Mouse (Mus musculus): ENCODE results near the gene Lrp6.

Lrp6 gene

GRCm38 (mm10) chr6:134575288-134575741 is 8.6 kb upstream of the Lrp6 start:
- no peak for DNase-seq (ENCODE audit: low read depth, low spot score)

GRCm38 (mm10) chr6:134567986-134568556 is 1.3 kb upstream of the Lrp6 start:
- no peak for DNase-seq (ENCODE audit: low read depth, low spot score)

DNA sequence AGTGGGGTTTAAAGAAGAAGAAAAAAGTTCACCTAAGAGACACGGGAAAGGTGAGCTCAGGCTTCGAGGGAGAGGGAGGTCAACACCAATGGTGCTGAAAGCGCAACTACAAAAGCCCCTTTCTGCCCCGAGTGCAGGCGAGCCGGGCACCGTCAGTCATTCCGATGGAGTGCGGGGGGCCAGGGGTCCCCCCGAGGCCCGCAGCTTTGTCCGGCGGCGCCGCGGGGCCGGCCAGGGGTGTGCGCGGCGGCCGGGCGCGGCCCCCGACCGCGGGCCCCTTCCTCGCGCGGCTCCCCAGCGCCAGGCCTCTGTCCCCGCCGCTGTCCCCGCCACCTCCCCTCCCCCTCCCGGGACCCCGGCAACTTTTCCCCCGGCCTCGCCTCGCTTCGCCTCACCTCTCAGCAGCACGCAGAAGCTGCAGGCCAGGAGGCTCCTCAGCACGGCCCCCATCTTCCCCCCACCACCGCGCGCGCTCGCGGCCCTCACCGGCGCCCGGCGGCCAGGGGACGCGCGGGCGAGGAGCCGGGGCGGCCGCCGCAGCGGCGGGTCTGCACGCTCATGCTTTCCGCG is 432 bp downstream of the Lrp6 start:
- peak; percentile 15 for DNase-seq (ENCODE audit: low read depth, low spot score)

- DNase-seq (ENCODE audit: low read depth, low spot score) = peak; percentile 21
These were observed 1.0 kb downstream of the Lrp6 start for GRCm38 (mm10) chr6:134565606-134566247.

DNA sequence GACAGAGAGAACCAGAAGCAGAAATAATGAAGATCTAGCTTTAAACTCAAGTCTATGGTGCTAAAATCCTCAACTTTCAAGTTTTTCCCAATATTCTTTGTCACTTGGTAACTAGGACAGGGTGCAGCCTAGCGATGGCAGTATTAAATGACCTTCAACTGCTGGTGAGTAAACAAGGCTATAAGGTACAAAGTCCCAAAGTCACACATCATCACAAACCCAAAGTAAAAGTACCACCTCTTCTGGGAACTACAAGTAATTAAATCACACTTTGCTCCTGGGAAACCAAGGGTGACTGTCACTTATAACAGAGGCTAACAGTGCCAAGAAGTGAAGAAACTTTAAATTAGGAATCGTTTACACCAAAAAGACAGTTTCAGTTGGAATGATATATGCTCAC is 2.2 kb downstream of the Lrp6 start:
- no peak for DNase-seq (ENCODE audit: low read depth, low spot score)

GRCm38 (mm10) chr6:134559635-134560034 is 7.1 kb downstream of the Lrp6 start:
- no peak for DNase-seq (ENCODE audit: low read depth, low spot score)

- peak; percentile 31 for DNase-seq (ENCODE audit: low read depth, low spot score)
These were observed 8.1 kb downstream of the Lrp6 start for GRCm38 (mm10) chr6:134558546-134559129.

DNA sequence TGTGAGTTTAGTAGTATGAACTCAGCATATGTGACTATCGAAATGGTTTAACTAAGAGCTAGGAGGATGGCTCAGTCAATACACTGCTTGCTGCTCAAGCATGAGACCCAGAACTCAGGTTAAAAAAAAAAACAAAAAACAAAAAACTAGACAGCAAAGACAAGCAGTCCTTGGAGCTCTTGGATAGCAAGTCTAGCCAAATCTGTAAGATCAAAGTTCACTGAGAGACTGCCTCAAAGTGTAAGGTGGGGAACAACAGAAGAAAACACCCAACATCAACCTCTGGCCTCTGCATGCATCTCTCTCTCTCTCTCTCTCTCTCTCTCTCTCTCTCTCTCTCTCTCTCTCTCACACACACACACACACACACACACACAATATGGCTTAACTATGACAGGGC is 9.7 kb downstream of the Lrp6 start:
- DNase-seq (ENCODE audit: low read depth, low spot score) = no peak

DNA sequence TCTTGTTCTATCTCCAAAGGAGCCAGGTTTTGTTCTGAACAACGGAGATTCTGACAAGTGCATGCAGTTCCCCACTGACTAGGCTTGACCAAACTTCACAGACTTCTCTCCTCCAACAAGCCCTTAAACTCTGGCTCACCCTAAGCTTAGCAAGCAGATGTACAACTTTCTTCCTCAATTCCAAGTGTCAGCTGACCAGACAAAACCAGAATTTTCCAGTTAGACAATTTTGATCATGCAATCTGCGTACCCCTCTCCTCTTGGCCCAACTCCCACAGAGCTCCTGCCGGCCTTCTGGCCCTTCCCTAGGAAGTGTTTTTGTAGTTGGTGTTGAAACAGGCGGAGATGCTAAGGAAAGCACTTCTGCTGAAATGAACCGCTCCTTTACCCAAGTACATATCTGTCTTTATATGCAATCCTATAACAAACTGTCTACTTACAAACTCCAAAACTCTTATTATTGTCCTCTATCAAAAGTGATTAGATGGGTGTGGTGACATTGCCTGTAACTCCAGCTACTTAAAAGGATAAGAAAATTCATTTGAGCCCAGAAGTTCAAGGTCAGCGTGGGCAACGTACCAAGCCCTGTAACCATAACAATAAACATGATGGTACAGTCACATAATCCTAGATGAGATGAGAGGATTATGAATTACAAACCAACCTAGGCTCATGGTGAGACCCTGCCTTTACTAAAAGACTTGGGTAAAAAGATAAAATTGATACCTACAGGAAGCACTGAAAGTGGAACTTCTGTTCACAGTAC is 10.4 kb downstream of the Lrp6 start:
- DNase-seq (ENCODE audit: low read depth, low spot score) = no peak

DNA sequence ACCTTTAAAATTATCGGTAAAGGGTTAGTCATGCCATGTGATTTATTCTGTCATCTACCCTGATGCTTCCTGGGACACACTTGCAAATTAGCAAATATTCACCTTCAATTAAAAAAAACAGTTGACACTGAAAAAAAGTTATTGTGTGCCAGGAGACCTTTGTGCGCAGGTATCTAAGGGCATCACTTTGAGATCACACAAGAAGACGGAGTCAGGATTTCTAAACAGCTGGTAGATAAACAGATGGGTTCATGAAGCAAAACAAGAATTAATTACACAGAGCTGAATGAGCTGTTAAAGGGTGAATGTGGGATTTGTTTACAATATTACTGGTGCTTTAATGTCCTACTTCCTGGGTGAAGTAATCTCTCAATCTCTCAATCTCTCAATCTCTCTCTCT is 11.6 kb downstream of the Lrp6 start:
- no peak for DNase-seq (ENCODE audit: low read depth, low spot score)

DNA sequence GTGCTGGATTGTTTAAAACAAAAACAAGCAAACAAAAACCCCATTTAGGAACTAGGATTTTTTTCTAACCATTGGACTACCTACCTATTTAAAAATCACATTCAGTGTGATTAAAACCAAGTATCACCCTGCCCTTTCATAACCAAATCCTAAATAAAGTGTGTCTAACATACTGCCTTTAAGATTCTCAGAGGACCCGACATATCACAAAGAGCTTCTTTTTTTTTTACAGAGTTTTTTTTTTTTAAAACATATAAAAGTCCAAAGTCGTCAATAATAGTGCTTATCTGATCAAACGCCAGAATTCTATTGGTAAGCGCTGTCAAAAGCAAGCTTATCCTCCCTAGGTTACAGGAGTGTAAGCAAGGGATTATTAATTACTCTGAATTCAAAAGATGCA is 12.5 kb downstream of the Lrp6 start:
- no peak for DNase-seq (ENCODE audit: low read depth, low spot score)

- no peak for DNase-seq (ENCODE audit: low read depth, low spot score)
These were observed 15.8 kb downstream of the Lrp6 start for GRCm38 (mm10) chr6:134551007-134551406.

DNA sequence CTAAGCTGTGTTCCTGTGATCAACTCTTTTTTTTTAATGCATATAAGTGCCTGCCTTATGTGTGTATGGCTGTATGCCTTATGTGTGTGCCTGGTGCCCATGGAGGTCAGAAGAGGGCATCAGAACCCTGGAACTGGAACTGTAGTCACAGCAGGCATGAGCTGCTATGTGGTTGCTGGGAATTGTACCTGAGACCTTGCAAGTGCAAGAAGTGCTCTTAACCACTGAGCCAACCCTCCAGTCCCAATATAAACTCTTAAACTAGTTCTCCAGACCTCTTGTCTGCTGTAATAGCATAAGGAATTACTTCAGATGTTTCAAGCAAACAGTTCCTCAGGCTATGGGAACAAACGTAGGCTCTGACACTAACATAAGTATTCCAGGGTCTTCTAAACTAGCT is 16.4 kb downstream of the Lrp6 start:
- no peak for DNase-seq (ENCODE audit: low read depth, low spot score)

DNA sequence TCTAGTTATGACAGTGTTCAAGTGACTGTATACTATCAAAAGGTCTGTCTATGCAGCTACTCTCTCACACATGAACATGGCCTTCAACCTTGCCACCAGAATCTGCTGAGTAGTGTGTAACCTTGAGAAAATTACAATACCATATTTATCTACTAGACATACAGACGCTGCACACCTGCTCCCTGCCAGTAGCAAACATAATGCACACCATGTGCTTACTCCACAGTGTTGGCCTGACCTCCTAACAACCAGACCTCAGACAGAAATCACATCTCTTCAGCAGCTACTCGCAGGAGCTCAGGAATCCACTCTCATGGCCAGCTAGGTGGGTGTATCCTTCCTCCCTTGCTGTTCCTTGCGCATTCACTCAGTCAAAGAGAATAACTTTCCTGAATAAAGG is 21.9 kb downstream of the Lrp6 start:
- no peak for DNase-seq (ENCODE audit: low read depth, low spot score)

DNA sequence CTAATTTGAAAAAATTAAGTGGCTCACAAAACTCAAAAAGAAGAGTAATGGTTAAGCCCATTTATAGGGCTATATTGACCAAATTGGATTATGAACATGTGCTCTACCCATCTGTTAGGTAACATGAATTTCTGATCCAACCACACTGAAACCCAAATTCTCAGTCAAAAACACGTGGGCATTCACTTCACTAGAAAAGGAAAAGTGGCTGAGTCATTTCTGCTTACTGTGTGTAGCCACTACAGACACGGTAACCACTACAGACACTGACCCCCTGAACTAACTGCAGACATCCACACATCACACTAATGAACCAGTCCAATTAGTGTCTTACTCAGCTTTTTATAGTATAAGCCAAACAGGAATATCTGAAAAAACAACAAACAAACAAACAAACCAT is 22.7 kb downstream of the Lrp6 start:
- no peak for DNase-seq (ENCODE audit: low read depth, low spot score)

- no peak for DNase-seq (ENCODE audit: low read depth, low spot score)
These were observed 23.2 kb downstream of the Lrp6 start for GRCm38 (mm10) chr6:134543607-134544006.

- DNase-seq (ENCODE audit: low read depth, low spot score) = no peak
These were observed 24.4 kb downstream of the Lrp6 start for GRCm38 (mm10) chr6:134542374-134542773.

- DNase-seq (ENCODE audit: low read depth, low spot score) = no peak
These were observed 26.6 kb downstream of the Lrp6 start for GRCm38 (mm10) chr6:134540161-134540560.

DNA sequence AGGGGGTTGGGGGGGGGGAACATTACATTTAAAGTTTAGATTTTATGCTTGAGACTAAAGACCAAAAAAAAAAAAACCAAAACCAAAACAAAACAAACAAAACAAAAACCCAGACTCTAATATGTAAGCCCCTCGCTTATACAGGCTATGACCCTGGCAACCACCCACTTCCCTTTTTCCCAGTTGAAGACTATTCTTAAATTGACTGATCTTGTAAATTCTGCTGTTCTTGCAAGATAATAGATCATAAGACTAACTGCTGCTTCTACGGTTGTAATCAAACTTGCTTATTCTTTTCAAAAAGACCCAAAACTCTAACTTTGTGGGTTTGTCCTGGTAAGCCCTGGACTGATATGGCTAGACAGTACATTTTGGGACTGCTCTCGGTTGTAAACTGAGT is 27.3 kb downstream of the Lrp6 start:
- no peak for DNase-seq (ENCODE audit: low read depth, low spot score)

DNA sequence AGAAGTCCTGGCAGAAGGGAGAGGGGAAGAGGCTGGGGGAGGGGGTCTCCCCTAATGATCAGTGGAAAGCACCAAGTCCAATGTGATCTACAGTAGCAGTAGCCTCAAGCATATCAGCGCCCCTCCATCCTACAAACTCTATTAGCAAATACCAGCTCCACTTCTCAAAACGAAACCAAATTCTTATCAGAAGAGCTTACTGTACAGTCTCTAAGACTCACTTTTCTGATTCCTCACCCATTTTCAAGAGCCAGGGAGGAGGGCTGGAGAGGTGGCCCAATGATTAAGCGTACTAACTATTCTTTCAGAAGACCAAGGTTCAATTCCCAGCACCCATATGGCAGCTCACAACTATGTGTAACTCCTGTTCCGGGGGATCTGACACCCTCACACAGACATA is 28.0 kb downstream of the Lrp6 start:
- no peak for DNase-seq (ENCODE audit: low read depth, low spot score)

- no peak for DNase-seq (ENCODE audit: low read depth, low spot score)
These were observed 29.2 kb downstream of the Lrp6 start for GRCm38 (mm10) chr6:134537461-134538117.

- no peak for DNase-seq (ENCODE audit: low read depth, low spot score)
These were observed 31.6 kb downstream of the Lrp6 start for GRCm38 (mm10) chr6:134535169-134535568.
